Mouse (Mus musculus) hindbrain, embryonic 16.5 days (tissue): ENCODE data around the gene Erich6b. TPM values are rescaled to one million over a fixed set of nuclear protein-coding genes. Genes with fewer than 3 reads are reported as not detected.

Experiments used
- ATAC-seq: fragments of 200-750 bp; cut with Nextera tagmentation; 2 replicates; pipeline ENCODE4 v1.8.0; 2017; ENCODE audit warnings: moderate TSS enrichment, moderate library complexity
- H3K27ac ChIP-seq: fragments of 300-500 bp; sonication (generic); 2 replicates; pipeline ENCODE4 v1.5.1; 2014; ENCODE audit warnings: low read depth, mild to moderate bottlenecking, control low read depth, low read length, moderate library complexity
- H3K27me3 ChIP-seq: fragments of 300-500 bp; sonication (generic); replicated peaks from 2 replicates; pipeline ENCODE4 v1.6.1; 2014; ENCODE audit warnings: low read length; ENCODE audit not compliant: control insufficient read depth, insufficient read depth
- H3K36me3 ChIP-seq: fragments of 300-500 bp; sonication (generic); 2 replicates; pipeline ENCODE4 v1.6.1; 2014; ENCODE audit warnings: mild to moderate bottlenecking, low read length, moderate library complexity, mixed read lengths; ENCODE audit not compliant: control insufficient read depth, insufficient read depth
- H3K4me1 ChIP-seq: fragments of 300-500 bp; sonication (generic); 2 replicates; pipeline ENCODE4 v1.6.1; 2014; ENCODE audit warnings: low read depth, low read length; ENCODE audit not compliant: control insufficient read depth, insufficient read depth
- H3K4me2 ChIP-seq: fragments of 300-500 bp; sonication (generic); 2 replicates; pipeline ENCODE4 v1.6.1; 2014; ENCODE audit warnings: mild to moderate bottlenecking, low read length, control low read depth, moderate library complexity
- H3K4me3 ChIP-seq: fragments of 300-500 bp; sonication (generic); 2 replicates; pipeline ENCODE4 v1.5.1; 2014; ENCODE audit warnings: mild to moderate bottlenecking, low read length, control low read depth, moderate library complexity
- H3K9ac ChIP-seq: fragments of 300-500 bp; sonication (generic); 2 replicates; pipeline ENCODE4 v1.6.1; 2014; ENCODE audit warnings: low read depth, mild to moderate bottlenecking, control low read depth, low read length, moderate library complexity
- H3K9me3 ChIP-seq: fragments of 300-500 bp; sonication (generic); 2 replicates; pipeline ENCODE4 v1.6.1; 2014; ENCODE audit warnings: mild to moderate bottlenecking, low read length, moderate library complexity; ENCODE audit not compliant: control insufficient read depth
- WGBS: fragments of 180-500 bp; shearing (Covaris S2); extraction: QIAGEN DNeasy Blood & Tissue Kit; methylation state at CpG from one replicate; pipeline ENCODE4 v1.1.7; 2014; 5-methylcytosine and 5-hydroxymethylcytosine counted together
- polyA plus RNA-seq: library from polyadenylated mRNA; unstranded; fragments of >200 nt; fragmentation: Nextera tagmentation; extraction: Ambion mirVana; gene quantifications from 2 replicates; pipeline ENCODE4 v1.2.1, GENCODE M21; 2015

Gene Erich6b
- polyA plus RNA-seq, 1 experiment from 2014 or later: not detected

GRCm38 (mm10) chr14:75690428-75690827 is 48.4 kb downstream of the Erich6b start:
- H3K4me3 ChIP-seq: no peak overlapping the region
- H3K27me3 ChIP-seq: no peaks in the 10 kb centered on the region
- no peaks in the 10 kb centered on the region for H3K36me3 ChIP-seq
- H3K4me2 ChIP-seq: no peak overlapping the region
- no peak for ATAC-seq
- 90% methylated on average over 2 of the region's 2 CpGs for WGBS
- no peaks in the 10 kb centered on the region for H3K9me3 ChIP-seq
- no peak overlapping the region for H3K27ac ChIP-seq
- H3K4me1 ChIP-seq: no peaks in the 10 kb centered on the region
- no peak overlapping the region for H3K9ac ChIP-seq

- no peak for ATAC-seq
- Histone ChIP-seq H3K27me3 (no peaks in the 10 kb centered on the region), H3K27ac (no peak overlapping the region), H3K4me1 (no peaks in the 10 kb centered on the region), H3K4me2 (no peak overlapping the region), H3K36me3 (peaks cover 2% of the 10 kb centered on the region; the same call in 1 of the 2 replicates), H3K4me3 (no peak overlapping the region), H3K9me3 (no peaks in the 10 kb centered on the region), H3K9ac (no peak overlapping the region)
- 91% methylated on average over 5 of the region's 5 CpGs for WGBS
Observed at GRCm38 (mm10) chr14:75696096-75696495, 54.0 kb downstream of the Erich6b start.

- Histone ChIP-seq H3K9ac (no peak overlapping the region), H3K27me3 (no peaks in the 10 kb centered on the region), H3K36me3 (peaks cover 4% of the 10 kb centered on the region; the same call in 1 of the 2 replicates), H3K9me3 (no peaks in the 10 kb centered on the region), H3K27ac (no peak overlapping the region), H3K4me1 (no peaks in the 10 kb centered on the region), H3K4me3 (no peak overlapping the region), H3K4me2 (no peak overlapping the region)
- no peak for ATAC-seq
- WGBS: 81% methylated on average over 1 of the region's 1 CpGs
Observed at GRCm38 (mm10) chr14:75697928-75698327, 55.9 kb downstream of the Erich6b start.

GRCm38 (mm10) chr14:75706647-75707046 is 64.6 kb downstream of the Erich6b start:
- Histone ChIP-seq H3K27me3 (no peaks in the 10 kb centered on the region), H3K4me1 (no peaks in the 10 kb centered on the region), H3K4me3 (no peak overlapping the region), H3K4me2 (no peak overlapping the region), H3K27ac (no peak overlapping the region), H3K9ac (no peak overlapping the region), H3K9me3 (no peaks in the 10 kb centered on the region), H3K36me3 (peaks cover 13% of the 10 kb centered on the region)
- no peak for ATAC-seq
- WGBS: 82% methylated on average over 4 of the region's 4 CpGs

GRCm38 (mm10) chr14:75707771-75708170 is 65.7 kb downstream of the Erich6b start:
- Histone ChIP-seq H3K27me3 (no peaks in the 10 kb centered on the region), H3K9ac (no peak overlapping the region), H3K4me1 (no peaks in the 10 kb centered on the region), H3K9me3 (no peaks in the 10 kb centered on the region), H3K4me3 (no peak overlapping the region), H3K4me2 (no peak overlapping the region), H3K27ac (no peak overlapping the region), H3K36me3 (peaks cover 17% of the 10 kb centered on the region)
- 22% methylated on average over 7 of the region's 7 CpGs for WGBS
- no peak for ATAC-seq

GRCm38 (mm10) chr14:75708986-75709385 is 66.9 kb downstream of the Erich6b start:
- peaks cover 11% of the 10 kb centered on the region for H3K36me3 ChIP-seq
- WGBS: 87% methylated on average over 1 of the region's 1 CpGs
- H3K9me3 ChIP-seq: no peaks in the 10 kb centered on the region

GRCm38 (mm10) chr14:75711731-75712130 is 69.7 kb downstream of the Erich6b start:
- H3K9ac ChIP-seq: no peak overlapping the region
- ATAC-seq: no peak
- 92% methylated on average over 3 of the region's 3 CpGs for WGBS
- no peaks in the 10 kb centered on the region for H3K27me3 ChIP-seq
- H3K9me3 ChIP-seq: no peaks in the 10 kb centered on the region
- no peak overlapping the region for H3K4me2 ChIP-seq
- H3K4me3 ChIP-seq: no peak overlapping the region
- peaks cover 17% of the 10 kb centered on the region for H3K36me3 ChIP-seq
- H3K27ac ChIP-seq: no peak overlapping the region
- no peaks in the 10 kb centered on the region for H3K4me1 ChIP-seq

More at GRCm38 (mm10) chr14:75708986-75709385, 66.9 kb downstream of the Erich6b start:
- no peaks in the 10 kb centered on the region for H3K4me1 ChIP-seq
- no peak overlapping the region for H3K27ac ChIP-seq
- H3K4me2 ChIP-seq: no peak overlapping the region
- ATAC-seq: no peak
- H3K27me3 ChIP-seq: no peaks in the 10 kb centered on the region
- H3K4me3 ChIP-seq: no peak overlapping the region
- no peak overlapping the region for H3K9ac ChIP-seq

GRCm38 (mm10) chr14:75712687-75713086 is 70.6 kb downstream of the Erich6b start:
- H3K4me3 ChIP-seq: no peak overlapping the region
- no peak for ATAC-seq
- WGBS: 92% methylated on average over 5 of the region's 5 CpGs
- H3K27ac ChIP-seq: no peak overlapping the region
- peaks cover 19% of the 10 kb centered on the region for H3K36me3 ChIP-seq
- H3K4me1 ChIP-seq: no peaks in the 10 kb centered on the region
- H3K4me2 ChIP-seq: no peak overlapping the region
- H3K9me3 ChIP-seq: no peaks in the 10 kb centered on the region
- no peak overlapping the region for H3K9ac ChIP-seq
- no peaks in the 10 kb centered on the region for H3K27me3 ChIP-seq

- 72% methylated on average over 4 of the region's 4 CpGs for WGBS
- no peak for ATAC-seq
- no peak overlapping the region for H3K4me2 ChIP-seq
- H3K4me1 ChIP-seq: no peaks in the 10 kb centered on the region
- H3K4me3 ChIP-seq: no peak overlapping the region
- peaks cover 23% of the 10 kb centered on the region for H3K36me3 ChIP-seq
- no peaks in the 10 kb centered on the region for H3K9me3 ChIP-seq
- no peak overlapping the region for H3K27ac ChIP-seq
- H3K9ac ChIP-seq: no peak overlapping the region
- H3K27me3 ChIP-seq: no peaks in the 10 kb centered on the region
Observed at GRCm38 (mm10) chr14:75713661-75714060, 71.6 kb downstream of the Erich6b start.

- Histone ChIP-seq H3K36me3 (peaks cover 34% of the 10 kb centered on the region), H3K27me3 (no peaks in the 10 kb centered on the region), H3K9me3 (no peaks in the 10 kb centered on the region), H3K9ac (no peak overlapping the region), H3K4me3 (no peak overlapping the region), H3K4me1 (no peaks in the 10 kb centered on the region), H3K4me2 (no peak overlapping the region), H3K27ac (no peak overlapping the region)
- 97% methylated on average over 4 of the region's 4 CpGs for WGBS
- ATAC-seq: no peak
Observed at GRCm38 (mm10) chr14:75716410-75716809, 74.4 kb downstream of the Erich6b start.
